Mouse (Mus musculus) gastrocnemius, adult 8-10 months (tissue): Measurements from ENCODE around the gene Zfp513. TPM values are rescaled to one million over a fixed set of nuclear protein-coding genes. Genes with fewer than 3 reads are reported as not detected.
A peak's percentile ranks its signal among the peaks of the same experiment; 100 is the strongest.

Experiments
- DNase-seq, 2 experiments: peaks; one replicate each; pipeline ENCODE4 v3.0.0; 2022; ENCODE audit warnings: low spot score in 2 of 2
- total RNA-seq, 4 experiments: library from RNA; stranded (reverse); gene quantifications; 2 replicates each; pipeline ENCODE4 v1.2.4; 2022

Zfp513 gene
- total RNA-seq, 4 experiments from 2014 or later = 6.5 to 12.3 (median 8.5) TPM

- DNase-seq = no peak
Measured at GRCm38 (mm10) chr5:31200327-31200768, 1.8 kb downstream of the Zfp513 start.

- DNase-seq = no peak
Measured at GRCm38 (mm10) chr5:31199893-31200292, 2.2 kb downstream of the Zfp513 start.

GRCm38 (mm10) chr5:31199321-31199892, 2.7 kb downstream of the Zfp513 start:
- no peak for DNase-seq

DNA sequence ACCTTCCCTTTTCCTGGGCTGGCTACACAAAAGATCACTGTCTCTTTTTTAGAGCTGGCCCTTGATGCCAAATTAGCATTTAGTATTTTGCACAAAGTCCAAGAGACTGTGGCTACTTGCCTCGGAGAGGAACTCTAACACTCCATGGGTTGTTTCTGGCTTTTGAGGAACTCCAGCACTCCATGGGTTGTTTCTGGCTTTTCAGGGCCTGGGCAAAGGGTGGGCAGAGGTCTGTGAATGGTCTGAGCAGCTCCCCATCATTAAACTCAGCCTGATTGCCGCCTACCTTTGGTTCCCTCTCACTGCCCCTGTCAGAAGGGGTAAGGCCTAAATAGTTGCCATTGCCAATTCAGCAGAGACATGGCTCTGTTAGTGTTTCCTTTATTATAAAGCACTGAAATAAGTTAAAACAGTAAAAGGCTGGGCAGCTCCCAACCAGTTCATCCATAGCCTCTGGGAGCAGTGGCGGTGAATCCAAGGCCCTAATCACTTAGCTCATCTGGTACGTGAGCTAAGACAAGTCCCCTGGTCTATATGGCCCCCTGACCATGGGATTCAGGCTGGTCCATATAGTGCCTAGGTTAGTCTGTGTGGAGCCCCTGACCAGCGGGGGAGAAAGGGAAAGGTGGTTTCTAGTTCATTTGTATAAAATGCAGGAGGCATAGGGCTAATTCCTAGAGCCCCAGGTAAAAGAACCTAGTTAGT, 3.3 kb downstream of the Zfp513 start:
- DNase-seq = no peak

GRCm38 (mm10) chr5:31198170-31198569, 3.9 kb downstream of the Zfp513 start:
- DNase-seq = no peak

DNA sequence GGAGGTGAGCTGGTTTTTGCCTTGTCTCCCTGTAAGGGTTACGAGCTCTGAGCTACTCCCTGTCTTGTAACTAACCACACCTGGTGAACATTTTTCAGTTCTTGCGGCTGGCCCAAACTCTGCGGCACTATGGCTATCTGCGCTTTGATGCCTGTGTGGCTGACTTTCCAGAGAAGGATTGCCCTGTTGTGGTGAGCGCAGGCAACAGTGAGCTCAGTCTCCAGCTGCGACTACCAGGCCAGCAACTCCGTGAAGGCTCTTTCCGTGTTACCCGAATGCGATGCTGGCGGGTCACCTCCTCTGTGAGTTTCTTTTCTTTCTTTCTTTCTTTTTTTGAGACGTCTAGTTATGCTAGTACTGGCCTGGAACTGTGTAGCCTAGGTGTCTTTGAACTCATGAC, 5.0 kb downstream of the Zfp513 start:
- DNase-seq = no peak

GRCm38 (mm10) chr5:31196207-31196606, 5.9 kb downstream of the Zfp513 start:
- DNase-seq = no peak

DNA sequence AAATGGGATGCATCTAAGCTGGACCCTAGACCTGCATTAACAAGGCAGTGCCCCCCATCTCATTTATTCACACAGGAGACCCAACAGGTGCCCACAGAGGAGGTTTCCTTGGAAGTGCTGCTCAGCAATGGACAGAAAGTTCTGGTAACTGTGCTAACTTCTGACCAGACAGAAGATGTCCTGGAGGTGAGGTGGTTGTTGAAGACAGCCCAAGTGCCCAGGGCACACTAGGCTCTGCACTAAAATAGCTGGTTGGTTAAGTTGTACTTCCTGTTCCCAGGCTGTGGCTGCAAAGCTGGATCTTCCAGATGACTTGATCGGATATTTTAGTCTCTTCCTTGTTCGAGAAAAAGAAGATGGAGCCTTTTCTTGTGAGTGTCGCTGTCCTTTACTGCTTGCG, 6.4 kb downstream of the Zfp513 start:
- no peak for DNase-seq

DNA sequence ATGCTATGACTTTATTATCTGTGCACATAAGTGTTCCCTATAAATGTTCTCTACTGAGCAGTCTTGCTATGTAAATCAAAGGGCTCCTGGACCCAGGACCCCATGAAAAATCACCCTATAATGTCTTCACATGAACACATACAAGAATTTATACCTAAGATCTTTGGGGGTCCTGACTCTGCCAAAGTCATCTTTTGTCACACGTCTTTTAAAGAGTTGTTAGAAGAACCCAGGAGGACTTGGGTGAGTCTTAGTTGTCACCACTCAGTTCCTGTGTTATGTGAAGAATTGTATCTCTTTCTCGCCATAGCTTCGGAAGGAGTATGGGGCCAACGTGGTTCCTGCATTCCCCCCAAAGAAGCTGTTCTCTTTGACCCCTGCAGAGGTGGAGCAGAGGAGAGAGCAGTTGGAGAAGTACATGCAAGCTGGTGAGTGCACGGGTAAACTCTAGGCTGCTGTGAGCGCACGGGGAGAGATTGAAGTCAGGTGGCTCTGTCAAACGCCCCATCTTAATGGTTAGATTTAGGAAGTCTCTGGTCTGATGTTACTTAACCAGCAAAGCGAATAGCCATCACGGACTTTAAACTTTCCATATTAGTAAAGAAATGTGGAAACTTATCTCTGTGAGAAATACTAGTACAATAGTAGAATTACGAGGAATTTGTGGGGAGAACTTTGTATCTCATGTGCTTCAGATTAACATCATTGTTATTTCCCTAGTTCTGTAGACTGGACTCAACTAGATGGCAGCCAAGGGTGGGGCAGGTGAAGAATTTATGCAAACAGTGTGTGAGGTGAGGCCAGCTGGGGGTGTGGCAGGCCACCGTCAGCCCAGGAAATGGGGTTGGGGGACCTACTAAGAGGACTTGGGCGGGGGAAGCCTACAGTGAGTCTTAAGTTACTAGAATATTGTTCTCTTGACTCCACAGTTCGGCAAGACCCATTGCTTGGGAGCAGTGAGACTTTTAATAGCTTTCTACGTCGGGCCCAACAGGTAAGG, 7.3 kb downstream of the Zfp513 start:
- no peak for DNase-seq

DNA sequence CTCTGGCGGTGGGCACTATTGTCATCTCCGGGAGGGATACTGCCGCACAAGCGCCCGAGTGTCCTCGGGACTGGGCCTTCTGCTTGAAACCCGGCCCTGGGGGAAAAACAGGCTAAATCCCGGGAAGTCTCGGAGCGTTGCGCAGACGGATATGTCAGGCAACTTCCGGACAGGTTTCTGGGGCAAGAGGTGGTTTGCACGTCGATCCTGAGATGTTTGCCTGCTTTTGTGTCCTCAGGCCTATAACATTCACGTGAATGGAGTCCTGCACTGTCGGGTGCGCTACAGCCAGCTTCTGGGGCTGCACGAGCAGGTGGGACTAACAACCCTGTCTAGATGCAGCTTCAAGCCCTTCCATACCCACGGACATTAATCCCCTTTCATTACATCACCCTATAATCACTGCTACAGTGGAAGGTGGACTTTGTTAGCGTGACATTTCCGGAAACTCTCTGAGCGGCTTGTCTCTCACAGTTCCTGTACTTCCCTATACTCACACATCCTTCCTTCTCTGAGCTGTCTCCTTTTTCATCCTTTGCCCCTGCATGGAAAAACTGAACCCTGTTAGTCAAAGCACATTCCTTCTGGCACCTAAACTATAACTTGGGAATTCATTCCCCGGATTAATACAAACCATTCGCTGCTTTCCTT, 8.3 kb downstream of the Zfp513 start:
- no peak for DNase-seq

DNA sequence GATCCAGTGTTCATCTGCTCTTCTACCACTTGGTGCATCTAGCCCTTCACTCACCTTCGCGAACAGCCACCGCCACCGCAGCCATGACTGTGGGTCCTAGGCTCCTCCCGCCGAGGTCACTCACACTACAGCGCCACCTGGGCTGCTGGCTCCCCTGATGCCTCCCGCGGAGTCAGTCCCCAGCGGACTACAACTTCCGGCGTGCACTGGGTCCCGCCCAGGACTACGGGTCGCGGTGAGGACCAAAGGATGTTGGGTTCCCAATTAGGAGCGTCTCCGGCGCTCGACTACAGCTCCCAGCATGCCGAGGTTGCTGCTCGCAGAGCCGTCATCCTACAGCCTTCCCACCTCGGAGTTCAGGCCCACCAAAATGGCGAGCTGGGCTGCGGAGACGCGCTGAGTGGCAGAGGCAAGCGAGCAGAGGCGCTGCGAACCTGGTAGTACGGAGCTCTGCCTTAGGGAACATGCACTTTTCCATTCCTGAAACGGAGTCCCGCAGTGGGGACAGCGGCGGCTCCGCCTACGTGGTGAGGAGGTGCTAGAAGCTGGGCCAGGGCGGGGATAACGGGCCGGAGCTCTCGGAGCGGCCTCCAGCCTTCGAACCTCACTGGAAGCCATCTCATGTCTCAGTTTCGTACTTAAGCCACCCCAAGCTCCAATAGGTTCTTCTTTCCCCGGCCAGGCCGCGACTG, 9.0 kb downstream of the Zfp513 start, which contains the start of the genes Snx17 and Eif2b4:
TSS of gene Snx17 (plus strand) at position 289 of the 692 bp plus-strand sequence.
TSS of gene Eif2b4 (minus strand) at position 492 of the 692 bp plus-strand sequence.
- peak; percentile 97 for DNase-seq

- DNase-seq = no peak
Measured at GRCm38 (mm10) chr5:31192045-31192938, 9.8 kb downstream of the Zfp513 start.

DNA sequence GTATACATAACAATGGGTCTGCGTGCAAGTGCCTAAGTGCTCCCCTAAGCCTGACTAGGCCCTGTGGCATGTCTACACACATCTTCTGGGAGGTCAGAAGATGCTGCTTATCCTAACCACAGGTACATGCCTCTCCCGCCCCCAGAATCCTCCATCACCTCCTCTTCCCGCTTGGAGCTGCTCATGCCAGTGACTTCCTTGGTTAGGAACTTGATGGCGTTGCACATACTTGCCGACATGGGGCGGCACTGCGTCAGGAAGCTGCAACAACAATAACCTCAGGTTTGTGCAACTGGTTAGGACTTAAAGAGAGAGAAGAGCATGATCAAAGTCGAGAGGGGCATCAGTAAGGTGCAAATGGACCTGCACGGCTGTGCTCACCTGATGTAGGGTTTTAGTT, 11.9 kb downstream of the Zfp513 start:
- no peak for DNase-seq

DNA sequence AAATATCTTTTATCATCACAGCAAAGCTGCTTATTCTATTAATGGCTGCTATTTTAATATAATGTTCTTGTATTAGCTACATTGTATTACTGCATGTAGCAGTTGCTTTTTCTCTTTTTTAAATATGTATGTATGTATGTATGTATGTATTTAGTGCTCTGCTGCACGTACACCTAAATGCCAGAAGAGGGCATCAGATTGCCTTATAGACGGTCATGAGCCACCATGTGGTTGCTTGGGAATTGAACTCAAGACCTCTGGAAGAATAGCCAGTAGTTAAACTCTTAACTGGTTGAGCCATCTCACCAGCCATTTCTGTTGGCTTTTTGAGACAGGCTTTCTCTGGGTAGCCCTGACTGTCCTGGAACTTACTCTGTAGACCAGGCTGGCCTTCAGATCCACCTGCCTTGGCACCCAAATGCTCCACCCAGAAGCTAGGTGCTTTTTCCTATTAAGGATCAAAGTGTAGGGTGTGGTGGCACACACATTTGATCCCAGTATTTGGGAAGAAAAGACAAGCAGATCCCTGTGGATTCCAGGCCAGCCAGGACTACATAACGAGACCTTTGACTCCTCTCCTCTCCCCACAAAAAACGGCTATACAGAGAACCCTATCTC, 13.8 kb downstream of the Zfp513 start:
- no peak for DNase-seq

DNA sequence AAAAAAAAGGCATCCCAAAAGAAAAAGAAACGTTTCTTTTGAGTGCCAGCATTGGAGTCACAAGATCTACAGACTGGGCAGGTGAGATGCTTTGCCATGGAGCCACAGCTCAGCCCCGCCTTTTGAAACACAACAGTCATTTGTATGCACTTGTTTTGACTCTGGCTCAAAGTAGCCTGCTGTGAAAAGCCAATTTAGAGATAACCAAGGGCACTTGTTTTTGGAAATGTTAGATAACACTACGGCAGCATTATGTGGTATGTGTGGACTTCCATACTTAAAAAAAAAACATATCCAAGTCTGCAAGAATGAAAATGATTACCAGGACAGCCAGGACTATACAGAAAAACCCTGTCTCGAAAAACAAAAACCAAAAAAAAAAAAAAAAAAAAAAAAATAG, 18.4 kb downstream of the Zfp513 start:
- no peak for DNase-seq

DNA sequence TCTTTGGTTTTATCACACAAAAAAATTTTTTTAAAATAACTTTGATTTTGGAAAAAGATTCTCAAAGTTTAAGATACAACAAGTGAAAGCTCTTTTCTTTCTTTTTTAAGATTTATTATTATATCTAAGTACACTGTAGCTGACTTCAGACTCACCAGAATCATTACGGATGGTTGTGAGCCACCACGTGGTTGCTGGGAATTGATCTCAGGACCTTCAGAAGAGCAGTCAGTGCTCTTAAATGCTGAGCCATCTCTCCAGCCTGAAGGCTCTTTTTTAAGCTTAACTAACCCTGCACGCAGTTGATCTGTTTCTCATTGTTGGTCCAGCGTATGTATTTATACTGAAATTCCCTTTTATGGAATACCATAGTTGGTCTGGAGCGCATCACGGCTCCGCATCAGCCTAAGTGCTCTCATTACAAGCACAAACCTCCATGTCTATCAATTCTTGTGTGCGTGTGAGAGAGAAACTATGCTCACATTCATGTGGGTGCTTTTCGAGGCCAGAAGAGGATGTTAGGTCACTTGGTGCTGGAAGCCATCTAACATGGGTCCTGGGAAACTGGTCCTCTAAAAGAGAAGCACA, 20.8 kb downstream of the Zfp513 start:
- no peak for DNase-seq

GRCm38 (mm10) chr5:31179766-31180630, 22.1 kb downstream of the Zfp513 start, which contains the start of the genes Gm29609 and Gtf3c2:
Gene Gm29609, minus strand, starts transcription at chr5:31179911.
Gene Gtf3c2, minus strand, starts transcription at chr5:31180144.
- peak; percentile 86 to 90 for DNase-seq

DNA sequence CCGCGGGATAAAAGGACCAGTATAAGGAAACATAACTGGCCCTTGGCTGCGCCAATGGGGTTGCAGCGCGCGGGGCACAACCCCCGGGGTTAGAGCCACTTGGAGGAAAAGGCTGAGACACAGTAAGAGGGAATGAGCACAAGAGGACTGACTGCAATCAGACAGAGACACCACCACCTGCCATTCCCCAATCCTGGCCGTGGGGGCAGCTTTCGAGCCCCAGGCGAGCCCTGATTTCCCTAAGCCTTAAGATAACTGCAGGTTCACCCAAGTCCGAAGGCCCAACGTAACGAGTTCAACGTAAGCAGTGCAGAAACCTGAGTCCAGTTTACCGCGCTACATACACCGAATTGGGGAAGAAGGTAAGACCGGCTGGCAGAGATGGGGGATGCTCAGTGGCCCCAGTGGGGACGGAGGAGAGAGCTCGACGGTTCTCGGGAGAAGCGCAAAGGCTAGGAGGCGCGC, 22.8 kb downstream of the Zfp513 start:
- no peak for DNase-seq
